Mouse (Mus musculus) stomach, embryonic 14.5 days (tissue): ENCODE data around the gene Ankrd12. TPM values are rescaled to one million over a fixed set of nuclear protein-coding genes. Genes with fewer than 3 reads are reported as not detected.

Experiments
- ATAC-seq: fragments of 200-750 bp; cut with Nextera tagmentation; 2 replicates; pipeline ENCODE4 v1.8.0; 2017; ENCODE audit warnings: low read depth, moderate TSS enrichment; ENCODE audit not compliant: insufficient number of reproducible peaks, insufficient read depth, low FRiP score
- H3K27ac ChIP-seq: fragments of 300-500 bp; sonication (generic); 2 replicates; pipeline ENCODE4 v1.5.1; 2014; ENCODE audit warnings: mild to moderate bottlenecking, low read length, moderate library complexity, mixed read lengths
- H3K27me3 ChIP-seq: fragments of 300-500 bp; sonication (generic); 2 replicates; pipeline ENCODE4 v1.6.1; 2014; ENCODE audit warnings: low read length, control low read depth, mixed read lengths; ENCODE audit not compliant: control insufficient read depth, insufficient read depth
- H3K36me3 ChIP-seq: fragments of 300-500 bp; sonication (generic); 2 replicates; pipeline ENCODE4 v1.6.1; 2014; ENCODE audit warnings: mild to moderate bottlenecking, control low read depth, low read length, moderate library complexity, mixed read lengths; ENCODE audit not compliant: control insufficient read depth, insufficient read depth
- H3K4me1 ChIP-seq: fragments of 300-500 bp; sonication (generic); 2 replicates; pipeline ENCODE4 v1.6.1; 2014; ENCODE audit warnings: low read length, control low read depth, mixed read lengths; ENCODE audit not compliant: control insufficient read depth, insufficient read depth
- H3K4me2 ChIP-seq: fragments of 300-500 bp; sonication (generic); replicated peaks from 2 replicates; pipeline ENCODE4 v1.6.1; 2014; ENCODE audit warnings: low read depth, low read length, control low read depth
- H3K4me3 ChIP-seq: fragments of 300-500 bp; sonication (generic); 2 replicates; pipeline ENCODE4 v1.5.1; 2014; ENCODE audit warnings: low read depth, low read length, control low read depth
- H3K9ac ChIP-seq: fragments of 300-500 bp; sonication (generic); replicated peaks from 2 replicates; pipeline ENCODE4 v1.6.1; 2014; ENCODE audit warnings: low read depth, mild to moderate bottlenecking, control low read depth, low read length, moderate library complexity, mixed read lengths
- H3K9me3 ChIP-seq: fragments of 300-500 bp; sonication (generic); 2 replicates; pipeline ENCODE4 v1.6.1; 2016; ENCODE audit warnings: low read depth, low read length, control low read depth; ENCODE audit not compliant: control insufficient read depth
- WGBS: fragments of 180-500 bp; shearing (Covaris S2); extraction: QIAGEN DNeasy Blood & Tissue Kit; methylation state at CpG from one replicate; pipeline ENCODE4 v1.1.7; 2014; 5-methylcytosine and 5-hydroxymethylcytosine counted together
- polyA plus RNA-seq: library from polyadenylated mRNA; unstranded; fragments of >200 nt; fragmentation: Nextera tagmentation; extraction: Ambion mirVana; gene quantifications from 2 replicates; pipeline ENCODE4 v1.2.1, GENCODE M21; 2014

The Ankrd12 gene
- polyA plus RNA-seq, 1 experiment from 2014 or later: 32.8 TPM

DNA sequence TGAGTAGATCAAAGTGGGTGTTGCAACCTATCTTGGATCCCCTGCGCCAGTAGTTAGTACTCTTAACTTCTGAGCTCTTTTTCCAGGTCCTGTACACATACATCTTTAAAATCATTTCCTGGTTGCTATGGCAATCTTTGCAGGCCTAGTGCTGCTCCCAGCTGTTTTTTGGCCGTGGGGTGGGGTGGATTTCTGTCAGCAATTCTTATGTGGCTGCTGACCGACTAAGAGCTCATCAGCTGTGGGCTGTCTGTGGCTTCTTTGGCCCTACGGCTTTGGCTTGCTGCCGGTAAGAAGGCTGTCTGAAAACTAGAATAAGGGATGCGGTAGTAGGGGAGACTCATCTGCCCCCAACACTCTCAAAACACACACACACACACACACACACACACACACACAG, 33.9 kb upstream of the Ankrd12 start:
- peaks cover 19% of the 10 kb centered on the region for H3K36me3 ChIP-seq
- WGBS: 23% methylated on average over 6 of the region's 6 CpGs
- H3K4me1 ChIP-seq: peaks cover 12% of the 10 kb centered on the region

DNA sequence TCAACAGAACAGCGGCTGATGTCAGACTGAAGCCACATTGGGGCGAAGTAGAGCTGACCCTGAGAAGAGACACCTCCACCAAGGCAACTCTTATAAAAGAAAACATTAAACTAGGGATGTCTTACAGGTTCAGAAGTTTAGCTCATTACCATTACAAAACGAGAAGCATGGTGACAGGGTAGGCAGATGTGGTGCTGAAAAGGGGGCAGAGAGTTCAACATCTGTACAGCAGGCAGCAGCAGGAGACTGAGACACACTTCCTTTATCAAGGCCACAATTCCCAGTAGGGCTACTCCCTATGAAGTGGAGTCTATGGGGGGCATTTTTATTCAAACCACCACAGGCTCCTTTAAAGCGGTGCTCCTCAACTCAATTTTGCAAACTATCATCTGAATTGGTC, 31.3 kb upstream of the Ankrd12 start:
- peaks cover 12% of the 10 kb centered on the region for H3K4me1 ChIP-seq
- no peak overlapping the region for H3K4me3 ChIP-seq
- no peak for ATAC-seq
- H3K9me3 ChIP-seq: no peaks in the 10 kb centered on the region
- H3K9ac ChIP-seq: no peak overlapping the region
- no peaks in the 10 kb centered on the region for H3K36me3 ChIP-seq
- H3K27ac ChIP-seq: no peak overlapping the region
- no peak overlapping the region for H3K4me2 ChIP-seq
- 79% methylated on average over 4 of the region's 4 CpGs for WGBS
- no peaks in the 10 kb centered on the region for H3K27me3 ChIP-seq

More for the DNA sequence above, 33.9 kb upstream of the Ankrd12 start:
- H3K9ac ChIP-seq: no peak overlapping the region
- no peaks in the 10 kb centered on the region for H3K27me3 ChIP-seq
- H3K9me3 ChIP-seq: no peaks in the 10 kb centered on the region
- peak overlapping the region; percentile 67 for H3K4me2 ChIP-seq
- H3K27ac ChIP-seq: peak overlapping the region; percentile 70; the same call in 1 of the 2 replicates
- no peak for ATAC-seq
- H3K4me3 ChIP-seq: peak overlapping the region; percentile 65

DNA sequence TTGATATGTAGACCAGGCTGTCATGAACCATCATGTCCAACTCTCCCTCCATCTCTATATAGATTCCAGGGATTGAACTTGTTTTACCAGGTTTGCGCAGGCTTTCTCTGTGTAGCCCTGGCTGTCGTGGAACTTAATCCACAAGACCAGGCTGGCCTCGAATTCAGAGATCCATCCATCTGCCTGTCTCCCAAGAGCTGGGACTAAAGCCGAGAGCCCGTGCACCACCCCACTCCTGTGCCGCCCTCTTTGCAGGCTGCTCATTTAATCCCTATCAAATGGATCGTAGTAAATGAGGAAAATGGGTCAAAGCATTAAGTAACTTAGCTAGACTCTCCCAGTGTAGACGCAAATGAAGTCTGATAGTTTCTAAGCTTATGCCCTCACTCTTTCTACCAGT, 30.6 kb upstream of the Ankrd12 start:
- WGBS: 61% methylated on average over 8 of the region's 8 CpGs
- no peak for ATAC-seq
- H3K4me1 ChIP-seq: peaks cover 9% of the 10 kb centered on the region
- H3K4me2 ChIP-seq: no peak overlapping the region
- no peak overlapping the region for H3K27ac ChIP-seq
- no peaks in the 10 kb centered on the region for H3K36me3 ChIP-seq
- no peaks in the 10 kb centered on the region for H3K9me3 ChIP-seq
- no peaks in the 10 kb centered on the region for H3K27me3 ChIP-seq
- H3K4me3 ChIP-seq: no peak overlapping the region
- no peak overlapping the region for H3K9ac ChIP-seq

DNA sequence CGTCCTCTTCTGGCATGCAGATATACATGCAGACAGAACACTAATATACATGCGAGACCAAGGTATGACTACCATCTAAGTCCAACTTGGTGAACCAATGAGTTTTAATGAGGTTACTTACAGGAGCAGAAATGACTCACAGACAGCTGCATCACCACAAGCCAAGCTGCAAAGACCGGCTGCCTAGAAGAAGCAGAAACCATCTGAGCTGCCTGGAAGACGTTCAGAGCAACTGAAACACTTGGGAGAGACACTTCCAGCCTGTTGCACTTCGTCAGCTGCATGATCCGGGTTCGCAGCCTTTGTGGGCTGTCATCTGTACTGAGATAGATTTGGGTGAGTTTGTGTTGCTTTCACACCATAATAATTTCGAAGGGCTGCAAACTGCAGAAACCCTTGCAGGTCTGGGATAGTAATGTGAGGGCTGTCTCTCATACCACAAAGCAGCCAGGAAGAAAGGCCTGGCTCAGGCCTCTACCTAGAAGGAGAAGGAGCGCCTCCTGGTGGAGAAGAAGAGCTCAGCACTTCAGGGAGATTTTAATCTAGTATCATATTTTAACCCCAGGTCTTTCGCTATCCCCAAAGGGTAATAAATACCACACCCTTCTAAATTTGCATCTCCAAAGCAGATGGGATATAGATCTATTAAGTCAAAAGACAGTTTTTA, 29.8 kb upstream of the Ankrd12 start:
- peaks cover 5% of the 10 kb centered on the region; the same call in 1 of the 2 replicates for H3K4me1 ChIP-seq
- H3K9ac ChIP-seq: no peak overlapping the region
- no peak overlapping the region; the same call in 1 of the 2 replicates for H3K27ac ChIP-seq
- H3K27me3 ChIP-seq: no peaks in the 10 kb centered on the region
- WGBS: 51% methylated on average over 10 of the region's 10 CpGs
- no peak overlapping the region for H3K4me2 ChIP-seq
- no peaks in the 10 kb centered on the region for H3K9me3 ChIP-seq
- H3K4me3 ChIP-seq: no peak overlapping the region
- no peak for ATAC-seq
- H3K36me3 ChIP-seq: no peaks in the 10 kb centered on the region

DNA sequence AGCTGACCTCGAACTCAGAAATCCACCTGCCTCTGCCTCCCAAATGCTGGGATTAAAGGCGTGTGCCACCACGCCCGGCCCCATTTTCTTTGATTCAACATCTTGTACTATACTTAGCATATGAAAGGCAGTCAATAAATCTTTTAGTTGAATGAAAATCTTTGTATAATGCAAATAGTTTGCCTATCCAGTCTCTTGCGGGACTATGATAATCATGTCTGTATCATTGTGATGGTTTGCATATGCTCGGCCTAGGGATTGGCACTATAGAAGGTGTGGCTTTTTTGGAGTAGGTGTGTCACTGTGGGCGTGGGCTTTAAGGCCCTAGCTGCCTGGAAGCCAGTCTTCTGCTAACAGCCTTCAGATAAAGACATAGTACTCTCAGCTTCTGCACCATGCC, 27.2 kb upstream of the Ankrd12 start:
- Histone ChIP-seq H3K4me2 (no peak overlapping the region), H3K36me3 (no peaks in the 10 kb centered on the region), H3K4me3 (no peak overlapping the region), H3K4me1 (peaks cover 10% of the 10 kb centered on the region), H3K27me3 (no peaks in the 10 kb centered on the region), H3K27ac (no peak overlapping the region), H3K9ac (no peak overlapping the region), H3K9me3 (no peaks in the 10 kb centered on the region)
- WGBS: 80% methylated on average over 7 of the region's 7 CpGs
- ATAC-seq: no peak

DNA sequence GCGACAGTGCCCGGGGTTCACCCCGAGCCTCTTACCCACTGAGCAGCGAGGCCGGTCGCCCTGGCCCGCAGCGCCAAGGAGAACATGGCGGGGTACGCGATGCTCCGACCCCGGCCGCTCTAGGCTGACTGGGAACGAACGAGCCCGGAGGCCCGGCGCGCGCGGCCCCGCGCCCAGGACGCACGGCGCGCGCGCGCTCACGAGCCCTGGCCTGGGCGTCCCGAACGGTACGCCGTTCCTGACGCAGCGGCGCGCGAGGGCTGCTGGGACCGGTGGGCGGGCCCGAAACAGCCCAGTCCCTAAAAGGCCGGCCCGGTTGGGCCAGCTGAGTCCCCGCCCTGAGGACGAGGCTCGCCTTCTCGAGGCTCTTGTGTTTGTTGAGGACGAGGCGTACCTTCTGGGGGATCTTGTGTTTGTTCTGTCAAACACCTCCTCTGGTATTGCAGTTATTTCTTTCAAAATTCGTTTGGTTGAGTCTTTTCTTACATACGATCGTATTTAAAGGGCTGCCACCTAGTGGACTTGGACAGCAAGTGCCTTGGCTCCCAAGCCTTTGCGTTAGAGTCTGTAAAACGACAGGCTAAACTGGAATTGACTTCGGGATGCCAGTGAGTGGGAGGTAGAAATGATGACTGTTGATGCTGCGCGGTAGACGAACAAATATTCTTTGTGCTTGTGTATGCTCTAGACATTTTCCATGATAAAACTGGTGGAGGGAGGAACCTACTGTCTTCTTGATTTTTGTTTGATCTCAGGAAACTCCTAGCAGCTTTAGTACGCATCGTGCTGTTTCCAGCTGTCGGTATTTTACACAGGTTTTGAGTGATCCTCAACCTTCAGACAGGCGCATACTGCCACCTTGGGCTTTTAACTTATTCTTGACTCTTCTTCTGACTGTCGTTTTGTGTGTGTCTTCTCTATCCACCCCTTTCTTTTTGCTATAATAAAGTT, 24.8 kb upstream of the Ankrd12 start, which contains the start of gene Ndufv2:
Gene Ndufv2, minus strand, starts transcription at position 180 of the 951 bp plus-strand sequence.
- under 1% methylated on average over 63 of the region's 67 CpGs for WGBS
- Histone ChIP-seq H3K4me1 (peaks cover 10% of the 10 kb centered on the region), H3K27me3 (no peaks in the 10 kb centered on the region), H3K9ac (peak within 1 kb of the TSS; percentile 93), H3K4me3 (peak within 1 kb of the TSS; percentile 81), H3K9me3 (no peaks in the 10 kb centered on the region), H3K36me3 (no peaks in the 10 kb centered on the region), H3K27ac (peak within 1 kb of the TSS; percentile 90), H3K4me2 (peak within 1 kb of the TSS; percentile 95)
- peak; percentile 100 for ATAC-seq

DNA sequence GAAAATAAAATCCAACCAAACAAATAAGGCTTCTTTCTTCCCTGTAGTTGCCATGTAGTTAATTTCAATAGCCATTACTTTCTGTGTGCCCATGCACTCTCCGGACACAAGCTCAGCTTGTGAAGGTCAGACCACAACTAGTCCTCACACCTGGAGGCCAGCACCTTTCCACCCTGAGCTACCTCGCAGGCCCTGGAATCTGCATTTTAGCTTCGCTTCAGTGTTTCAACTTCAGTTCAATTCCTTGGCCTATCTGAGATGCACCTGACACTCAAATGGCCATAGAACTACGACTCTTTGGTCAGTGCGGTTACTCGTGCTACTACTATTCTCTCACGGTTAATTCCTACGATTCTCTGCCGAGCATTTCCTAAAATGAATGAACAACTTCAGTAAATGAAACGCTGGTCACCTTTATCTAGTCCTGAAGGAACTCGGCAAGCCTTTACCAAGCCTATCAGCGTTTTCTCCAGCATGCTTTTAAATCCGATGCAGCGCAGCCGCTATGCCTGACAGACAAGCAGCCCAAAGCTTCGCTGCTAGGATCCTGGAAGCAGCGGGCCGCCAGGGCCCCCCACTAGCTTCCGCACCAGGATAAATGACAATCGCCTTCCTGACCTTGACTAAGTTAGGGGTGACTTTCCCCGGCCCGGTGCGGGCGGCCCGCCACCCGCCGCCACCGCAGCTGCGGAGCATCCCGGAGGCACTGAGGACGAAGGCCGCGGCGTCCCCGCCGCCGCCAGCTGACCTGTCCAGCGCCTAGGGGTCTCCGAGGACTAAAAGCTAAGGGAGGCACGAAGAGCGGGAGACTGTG, 23.9 kb upstream of the Ankrd12 start:
- WGBS: under 1% methylated on average over 41 of the region's 41 CpGs
- no peaks in the 10 kb centered on the region for H3K9me3 ChIP-seq
- peak overlapping the region; percentile 95 for H3K4me2 ChIP-seq
- no peak; the same call in 1 of the 2 replicates for ATAC-seq
- no peaks in the 10 kb centered on the region for H3K27me3 ChIP-seq
- peak overlapping the region; percentile 93 for H3K9ac ChIP-seq
- H3K4me1 ChIP-seq: peaks cover 10% of the 10 kb centered on the region
- no peaks in the 10 kb centered on the region for H3K36me3 ChIP-seq
- peak overlapping the region; percentile 81 for H3K4me3 ChIP-seq
- peak overlapping the region; percentile 90 for H3K27ac ChIP-seq

DNA sequence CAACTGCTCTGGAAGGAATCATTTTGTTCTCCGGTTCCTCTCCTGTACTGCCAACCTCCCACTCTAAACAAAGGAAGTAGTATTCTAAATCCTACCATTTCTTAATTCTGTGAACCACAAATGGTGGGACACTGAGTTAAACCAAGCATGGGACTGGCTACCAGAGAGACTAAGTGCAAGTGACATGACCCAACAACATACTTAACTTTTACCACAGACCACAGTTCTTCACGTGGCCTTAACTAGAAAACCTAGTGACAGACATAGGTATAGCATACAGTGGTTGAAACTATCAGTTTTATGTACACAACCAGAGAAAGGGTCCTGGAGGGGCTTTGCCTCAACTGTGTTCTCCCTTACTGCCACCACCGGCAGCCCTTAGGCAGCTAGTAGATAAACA, 15.8 kb upstream of the Ankrd12 start:
- H3K4me2 ChIP-seq: no peak overlapping the region
- WGBS: 70% methylated on average over 3 of the region's 3 CpGs
- ATAC-seq: no peak
- H3K9me3 ChIP-seq: no peaks in the 10 kb centered on the region
- H3K27me3 ChIP-seq: no peaks in the 10 kb centered on the region
- H3K27ac ChIP-seq: no peak overlapping the region
- H3K36me3 ChIP-seq: peaks cover 13% of the 10 kb centered on the region
- H3K4me3 ChIP-seq: no peak overlapping the region
- 0 out of 2 replicates have a peak, but pooled peaks cover 8% of the 10 kb centered on the region for H3K4me1 ChIP-seq
- no peak overlapping the region for H3K9ac ChIP-seq
